Mouse (Mus musculus) lung, adult 2 months (tissue): ENCODE results near the gene Cfap77.

Source experiments
- CTCF ChIP-seq: fragments of 200-500 bp; IDR thresholded peaks from 2 replicates; pipeline ENCODE4 v1.5.1; 2011; ENCODE audit warnings: mild to moderate bottlenecking, low read length, control low read depth; ENCODE audit not compliant: insufficient read depth
- POLR2A ChIP-seq: fragments of 200-500 bp; IDR thresholded peaks from 2 replicates; pipeline ENCODE4 v1.6.1; 2011; ENCODE audit warnings: low read depth, mild to moderate bottlenecking, control low read depth, low read length, borderline replicate concordance; ENCODE audit errors: extremely low read depth

GRCm38 (mm10) chr2:29074676-29075075 is 19.8 kb upstream of the Cfap77 start:
- TF ChIP-seq CTCF: no peak
- TF ChIP-seq POLR2A: no peak
